Mouse (Mus musculus): ENCODE measurements around the gene Commd7. TPM values are rescaled to one million over a fixed set of nuclear protein-coding genes. Genes with fewer than 3 reads are reported as not detected.
A peak's percentile ranks its signal among the peaks of the same experiment; 100 is the strongest.

Commd7 gene
- total RNA-seq, 2 experiments from 2014 or later = 11.0 to 12.2 TPM

- intact Hi-C loops (cut with DNase I) = no loop called here
- DNase-seq = no peak
Measured at GRCm38 (mm10) chr2:153593186-153593585, 39.4 kb downstream of the Commd7 start.

- intact Hi-C loops (cut with DNase I) = no loop called here
Measured at GRCm38 (mm10) chr2:153592056-153593014, 40.2 kb downstream of the Commd7 start.

GRCm38 (mm10) chr2:153586515-153587174 lies 45.9 kb downstream of the Commd7 start:
- intact Hi-C loops (cut with DNase I) = loop anchor here (1.0 kb wide), 2 partner anchors 108 to 439 kb away; no protein-coding TSS in a partner anchor
- peak; percentile 87 to 88 for DNase-seq

More at GRCm38 (mm10) chr2:153592056-153593014, 40.2 kb downstream of the Commd7 start:
- DNase-seq = no peak

- intact Hi-C loops (cut with DNase I) = loop anchor here (1.0 kb wide), 2 partner anchors 108 to 439 kb away; no protein-coding TSS in a partner anchor
Measured at GRCm38 (mm10) chr2:153585981-153586380, 46.6 kb downstream of the Commd7 start.

GRCm38 (mm10) chr2:153584396-153584795 lies 48.2 kb downstream of the Commd7 start:
- DNase-seq = no peak
- intact Hi-C loops (cut with DNase I) = no loop called here

More at GRCm38 (mm10) chr2:153585981-153586380, 46.6 kb downstream of the Commd7 start:
- DNase-seq = no peak

GRCm38 (mm10) chr2:153583641-153584049 lies 48.9 kb downstream of the Commd7 start:
- intact Hi-C loops (cut with DNase I) = no loop called here
- DNase-seq = no peak

GRCm38 (mm10) chr2:153582876-153583585 lies 49.5 kb downstream of the Commd7 start:
- no peak for DNase-seq
- intact Hi-C loops (cut with DNase I) = no loop called here

GRCm38 (mm10) chr2:153581416-153581815 lies 51.2 kb downstream of the Commd7 start:
- DNase-seq = no peak
- intact Hi-C loops (cut with DNase I) = no loop called here

- no peak for DNase-seq
- intact Hi-C loops (cut with DNase I) = no loop called here
Measured at GRCm38 (mm10) chr2:153580458-153580985, 52.1 kb downstream of the Commd7 start.

GRCm38 (mm10) chr2:153580042-153580441 lies 52.5 kb downstream of the Commd7 start:
- intact Hi-C loops (cut with DNase I) = no loop called here
- DNase-seq = no peak

- intact Hi-C loops (cut with DNase I) = no loop called here
- DNase-seq = no peak
Measured at GRCm38 (mm10) chr2:153577122-153577521, 55.5 kb downstream of the Commd7 start.

- no peak for DNase-seq
- intact Hi-C loops (cut with DNase I) = no loop called here
Measured at GRCm38 (mm10) chr2:153576150-153576549, 56.4 kb downstream of the Commd7 start.

GRCm38 (mm10) chr2:153575554-153575953 lies 57.0 kb downstream of the Commd7 start:
- intact Hi-C loops (cut with DNase I) = no loop called here
- no peak for DNase-seq

GRCm38 (mm10) chr2:153573101-153573500 lies 59.5 kb downstream of the Commd7 start:
- intact Hi-C loops (cut with DNase I) = no loop called here
- no peak for DNase-seq

GRCm38 (mm10) chr2:153568541-153568940 lies 64.0 kb downstream of the Commd7 start:
- no peak for DNase-seq
- intact Hi-C loops (cut with DNase I) = no loop called here

GRCm38 (mm10) chr2:153568013-153568412 lies 64.6 kb downstream of the Commd7 start:
- intact Hi-C loops (cut with DNase I) = no loop called here
- no peak for DNase-seq

Data from heart, postnatal 36 days (tissue).